Mouse (Mus musculus) layer of hippocampus, adult 9-10 months (tissue): ENCODE data around the gene Dkk3.
"Not testable (repeated sequence)": the region's sequence is repeated elsewhere in the genome, so short reads cannot be mapped to it uniquely, and the experiment has no call there.

Experiments used
- DNase-seq: peaks from one replicate; pipeline ENCODE4 v3.0.0; 2022; ENCODE audit warnings: low spot score

Dkk3 gene

GRCm38 (mm10) chr7:112128810-112129209, 30.0 kb downstream of the Dkk3 start:
- DNase-seq = no peak

- DNase-seq = no peak
Observed at GRCm38 (mm10) chr7:112127954-112128353, 30.9 kb downstream of the Dkk3 start.

- no peak for DNase-seq
Observed at GRCm38 (mm10) chr7:112127085-112127637, 31.7 kb downstream of the Dkk3 start.

- no peak for DNase-seq
Observed at GRCm38 (mm10) chr7:112125625-112126260, 33.1 kb downstream of the Dkk3 start.

GRCm38 (mm10) chr7:112123612-112124011, 35.2 kb downstream of the Dkk3 start:
- DNase-seq = no peak

- no peak for DNase-seq
Observed at GRCm38 (mm10) chr7:112121866-112122500, 36.9 kb downstream of the Dkk3 start.

- DNase-seq = no peak
Observed at GRCm38 (mm10) chr7:112120861-112121810, 37.7 kb downstream of the Dkk3 start.

- no peak for DNase-seq
Observed at GRCm38 (mm10) chr7:112119248-112119647, 39.6 kb downstream of the Dkk3 start.

GRCm38 (mm10) chr7:112118086-112118485, 40.8 kb downstream of the Dkk3 start:
- no peak for DNase-seq

- DNase-seq = no peak
Observed at GRCm38 (mm10) chr7:112117501-112117900, 41.4 kb downstream of the Dkk3 start.

GRCm38 (mm10) chr7:112110638-112111372, 48.1 kb downstream of the Dkk3 start:
- no peak for DNase-seq

- no peak for DNase-seq
Observed at GRCm38 (mm10) chr7:112108757-112109156, 50.1 kb downstream of the Dkk3 start.

GRCm38 (mm10) chr7:112103816-112104215, 55.0 kb downstream of the Dkk3 start:
- no peak for DNase-seq

- DNase-seq = no peak
Observed at GRCm38 (mm10) chr7:112102933-112103332, 55.9 kb downstream of the Dkk3 start.

- peak; percentile 27 for DNase-seq
Observed at GRCm38 (mm10) chr7:112100887-112101286, 58.0 kb downstream of the Dkk3 start.

GRCm38 (mm10) chr7:112094923-112095322, 63.9 kb downstream of the Dkk3 start:
- DNase-seq = not testable (repeated sequence)

- DNase-seq = no peak
Observed at GRCm38 (mm10) chr7:112086186-112086585, 72.7 kb downstream of the Dkk3 start.

- DNase-seq = peak; percentile 69
Observed at GRCm38 (mm10) chr7:112085062-112085461, 73.8 kb downstream of the Dkk3 start.

GRCm38 (mm10) chr7:112084222-112084621, 74.6 kb downstream of the Dkk3 start:
- DNase-seq = no peak

GRCm38 (mm10) chr7:112082636-112083035, 76.2 kb downstream of the Dkk3 start:
- no peak for DNase-seq

- no peak for DNase-seq
Observed at GRCm38 (mm10) chr7:112074868-112075267, 84.0 kb downstream of the Dkk3 start.
